Comparison of ENCODE assay signal across 12 mouse cellular contexts in genomic region chr2:135875549-135875948, GRCm38 (mm10).
DNase-seq lines count a peak whose midpoint lies in the region; ATAC-seq lines count a peak whose summit lies in the region.
"Had no signal": no experiment of that assay in that cellular context is flagged by ENCODE, and none has a peak within 500 bp of the region (broad histone marks: within the 10 kb centered on the region; RNA-seq: fewer than 3 reads in every experiment).

No protein-coding gene starts in this region.

- H3K4me3 ChIP-seq in embryonic facial prominence, embryonic 14.5 days (ENCODE audit: low read depth, low read length): no peak overlapping the region
- no peak overlapping the region for H3K4me3 ChIP-seq in embryonic facial prominence, embryonic 10.5 days
- no peak overlapping the region for H3K4me3 ChIP-seq in forebrain, embryonic 10.5 days
- H3K4me3 ChIP-seq: erythroblast, embryonic 14.5 days; neural tube, embryonic 13.5 days had no signal

- H3K9ac ChIP-seq in embryonic facial prominence, embryonic 14.5 days (ENCODE audit: low read depth, low read length): no peak overlapping the region
- H3K9ac ChIP-seq: neural tube, embryonic 13.5 days had no signal

- 83% methylated on average over 6 of the region's 6 CpGs for WGBS in embryonic facial prominence, embryonic 14.5 days
- 92% methylated on average over 6 of the region's 6 CpGs for WGBS in embryonic facial prominence, embryonic 10.5 days
- 90% methylated on average over 6 of the region's 6 CpGs for WGBS in forebrain, embryonic 10.5 days

- no peaks in the 10 kb centered on the region for H3K36me3 ChIP-seq in embryonic facial prominence, embryonic 14.5 days (ENCODE audit: control insufficient read depth, insufficient read depth, low read length)
- H3K36me3 ChIP-seq in embryonic facial prominence, embryonic 10.5 days (replicated peaks): no peaks in the 10 kb centered on the region
- no peaks in the 10 kb centered on the region for H3K36me3 ChIP-seq in forebrain, embryonic 10.5 days (replicated peaks)
- H3K36me3 ChIP-seq: neural tube, embryonic 13.5 days had no signal

- H3K4me2 ChIP-seq in embryonic facial prominence, embryonic 14.5 days (ENCODE audit: low read depth, low read length): no peak overlapping the region
- H3K4me2 ChIP-seq: neural tube, embryonic 13.5 days had no signal

- peak; percentile 82; the same call in 1 of the 2 replicates for ATAC-seq in embryonic facial prominence, embryonic 14.5 days (ENCODE audit: low read depth)
- ATAC-seq: Patski had no signal

- peak; percentile 79 for DNase-seq in embryonic facial prominence, embryonic 14.5 days (ENCODE audit: low spot score)
- DNase-seq in embryonic facial prominence, embryonic 10.5 days (ENCODE audit: low spot score): no peak
- peak; percentile 21 for DNase-seq in ovary, postnatal 36 days (ENCODE audit: low spot score)
- no peak for DNase-seq in ovary, postnatal 10 days (ENCODE audit: low spot score)
- DNase-seq in kidney, postnatal 4 days: peak; percentile 18 to 30
- peak; percentile 18 for DNase-seq in right cerebral cortex, postnatal 14 days
- DNase-seq in forebrain, embryonic 10.5 days (ENCODE audit: extremely low spot score, low spot score): no peak
- DNase-seq in adrenal gland, postnatal 4 days (ENCODE audit: low spot score in 2 of 2): no peak
- DNase-seq: cerebellum, adult 11-12 months had no signal

- no peak overlapping the region for H3K27ac ChIP-seq in embryonic facial prominence, embryonic 14.5 days (replicated peaks; ENCODE audit: low read depth, low read length)
- no peak overlapping the region for H3K27ac ChIP-seq in embryonic facial prominence, embryonic 10.5 days (replicated peaks)
- H3K27ac ChIP-seq in forebrain, embryonic 10.5 days: no peak overlapping the region
- H3K27ac ChIP-seq: neural tube, embryonic 13.5 days had no signal

- H3K27me3 ChIP-seq in embryonic facial prominence, embryonic 14.5 days (replicated peaks; ENCODE audit: control insufficient read depth, insufficient read depth, low read length): no peaks in the 10 kb centered on the region
- H3K27me3 ChIP-seq in embryonic facial prominence, embryonic 10.5 days (replicated peaks; ENCODE audit: low read depth, poor library complexity, severe bottlenecking): no peaks in the 10 kb centered on the region
- no peaks in the 10 kb centered on the region for H3K27me3 ChIP-seq in forebrain, embryonic 10.5 days (ENCODE audit: poor library complexity, severe bottlenecking)
- H3K27me3 ChIP-seq: neural tube, embryonic 13.5 days; Patski had no signal

- no peaks in the 10 kb centered on the region for H3K9me3 ChIP-seq in embryonic facial prominence, embryonic 14.5 days (ENCODE audit: control insufficient read depth, low read length)
- no peaks in the 10 kb centered on the region for H3K9me3 ChIP-seq in embryonic facial prominence, embryonic 10.5 days
- no peaks in the 10 kb centered on the region for H3K9me3 ChIP-seq in forebrain, embryonic 10.5 days
- H3K9me3 ChIP-seq: neural tube, embryonic 13.5 days had no signal

- H3K4me1 ChIP-seq in embryonic facial prominence, embryonic 14.5 days (ENCODE audit: control insufficient read depth, insufficient read depth, low read length): peaks cover 22% of the 10 kb centered on the region
- H3K4me1 ChIP-seq in embryonic facial prominence, embryonic 10.5 days: peaks cover 17% of the 10 kb centered on the region; the same call in 1 of the 2 replicates
- H3K4me1 ChIP-seq in forebrain, embryonic 10.5 days: peaks cover 12% of the 10 kb centered on the region
- H3K4me1 ChIP-seq: neural tube, embryonic 13.5 days had no signal

Comparison
In these comparisons a context has a peak if more than half of its experiments do, and no peak if none do; other contexts are left out.
1. DNase-seq: peak in embryonic facial prominence, embryonic 14.5 days (single experiment), ovary, postnatal 36 days (single experiment), kidney, postnatal 4 days (2 of 2) and right cerebral cortex, postnatal 14 days (single experiment); none in embryonic facial prominence, embryonic 10.5 days (single experiment), ovary, postnatal 10 days (single experiment), forebrain, embryonic 10.5 days (single experiment) and adrenal gland, postnatal 4 days (0 of 2).